Mouse (Mus musculus): ENCODE measurements around the gene Chrne. TPM values are rescaled to one million over a fixed set of nuclear protein-coding genes. Genes with fewer than 3 reads are reported as not detected.

The Chrne gene
- polyA plus RNA-seq, 1 experiment: 0.99 TPM

DNA sequence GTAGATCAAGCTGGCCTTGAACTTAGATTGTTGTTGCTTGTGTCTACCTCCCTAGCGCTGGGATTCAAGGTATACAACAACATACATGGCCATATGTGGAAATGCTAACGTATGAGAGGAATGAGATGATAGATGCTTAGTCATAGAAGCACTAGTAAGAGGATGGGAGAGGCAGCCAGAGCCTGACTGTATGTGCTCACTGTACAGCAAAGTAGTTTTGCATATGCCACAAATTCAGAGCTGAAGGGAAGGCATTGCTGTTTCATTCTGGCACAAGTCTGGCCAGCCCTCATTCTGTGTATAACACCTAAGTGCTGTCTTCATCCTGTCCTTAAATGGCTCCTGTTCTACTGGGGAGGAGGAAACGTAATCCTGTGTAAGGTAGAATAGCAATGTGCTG, 32.8 kb downstream of the Chrne start:
- H3K4me3 ChIP-seq (ENCODE audit: extremely low read depth, insufficient read depth, insufficient read length): no peak overlapping the region

GRCm38 (mm10) chr11:70585457-70585856, 33.6 kb downstream of the Chrne start:
- DNase-seq (ENCODE audit: low read depth in 1 of 2, low spot score in 2 of 2): no peak
- H3K4me1 ChIP-seq (ENCODE audit: control insufficient read depth, insufficient read depth, insufficient read length): peaks cover 5% of the 10 kb centered on the region; the same call in 1 of the 2 replicates
- WGBS: 69% methylated on average over 7 of the region's 7 CpGs
- H3K4me3 ChIP-seq (ENCODE audit: extremely low read depth, insufficient read depth, insufficient read length): no peak overlapping the region
- no peaks in the 10 kb centered on the region for H3K27me3 ChIP-seq (ENCODE audit: control insufficient read depth, insufficient read depth, low read length)
- H3K36me3 ChIP-seq (ENCODE audit: control insufficient read depth, insufficient read depth, low read length): no peaks in the 10 kb centered on the region
- H3K27ac ChIP-seq (ENCODE audit: insufficient read depth, low read length): 0 out of 2 replicates have a peak overlapping the region, but pooled peaks have one; percentile 10
- TF ChIP-seq POLR2A (IDR thresholded peaks at IDR 0.05; ENCODE audit: low read depth, low read length) (no peak), CTCF (IDR thresholded peaks at IDR 0.05; ENCODE audit: extremely low read depth, insufficient read depth, insufficient read length, insufficient replicate concordance) (no peak)

More for the DNA sequence above, 32.8 kb downstream of the Chrne start:
- WGBS: 80% methylated on average over 3 of the region's 3 CpGs
- Histone ChIP-seq H3K4me1 (ENCODE audit: control insufficient read depth, insufficient read depth, insufficient read length) (peaks cover 5% of the 10 kb centered on the region; the same call in 1 of the 2 replicates), H3K27ac (ENCODE audit: insufficient read depth, low read length) (0 out of 2 replicates have a peak overlapping the region, but pooled peaks have one; percentile 7), H3K36me3 (ENCODE audit: control insufficient read depth, insufficient read depth, low read length) (no peaks in the 10 kb centered on the region), H3K27me3 (ENCODE audit: control insufficient read depth, insufficient read depth, low read length) (no peaks in the 10 kb centered on the region)
- DNase-seq (ENCODE audit: low read depth in 1 of 2, low spot score in 2 of 2): no peak
- TF ChIP-seq POLR2A (IDR thresholded peaks at IDR 0.05; ENCODE audit: low read depth, low read length): no peak
- no peak for TF ChIP-seq CTCF (IDR thresholded peaks at IDR 0.05; ENCODE audit: extremely low read depth, insufficient read depth, insufficient read length, insufficient replicate concordance)

GRCm38 (mm10) chr11:70583775-70584174, 35.2 kb downstream of the Chrne start:
- Histone ChIP-seq H3K36me3 (ENCODE audit: control insufficient read depth, insufficient read depth, low read length) (no peaks in the 10 kb centered on the region), H3K27me3 (ENCODE audit: control insufficient read depth, insufficient read depth, low read length) (no peaks in the 10 kb centered on the region), H3K4me3 (ENCODE audit: extremely low read depth, insufficient read depth, insufficient read length) (no peak overlapping the region), H3K27ac (ENCODE audit: insufficient read depth, low read length) (no peak overlapping the region), H3K4me1 (ENCODE audit: control insufficient read depth, insufficient read depth, insufficient read length) (peaks cover 12% of the 10 kb centered on the region; the same call in 1 of the 2 replicates)
- WGBS: 93% methylated on average over 7 of the region's 7 CpGs
- no peak for DNase-seq (ENCODE audit: low read depth in 1 of 2, low spot score in 2 of 2)
- no peak for TF ChIP-seq POLR2A (IDR thresholded peaks at IDR 0.05; ENCODE audit: low read depth, low read length)
- TF ChIP-seq CTCF (IDR thresholded peaks at IDR 0.05; ENCODE audit: extremely low read depth, insufficient read depth, insufficient read length, insufficient replicate concordance): no peak

GRCm38 (mm10) chr11:70583022-70583714, 35.8 kb downstream of the Chrne start:
- H3K4me3 ChIP-seq (ENCODE audit: extremely low read depth, insufficient read depth, insufficient read length): no peak overlapping the region
- WGBS: 31% methylated on average over 6 of the region's 6 CpGs
- no peaks in the 10 kb centered on the region for H3K27me3 ChIP-seq (ENCODE audit: control insufficient read depth, insufficient read depth, low read length)
- DNase-seq (ENCODE audit: low read depth in 1 of 2, low spot score in 2 of 2): no peak
- no peaks in the 10 kb centered on the region for H3K36me3 ChIP-seq (ENCODE audit: control insufficient read depth, insufficient read depth, low read length)
- H3K27ac ChIP-seq (ENCODE audit: insufficient read depth, low read length): peak overlapping the region; percentile 1; the same call in 1 of the 2 replicates
- no peak for TF ChIP-seq CTCF (IDR thresholded peaks at IDR 0.05; ENCODE audit: extremely low read depth, insufficient read depth, insufficient read length, insufficient replicate concordance)
- TF ChIP-seq POLR2A (IDR thresholded peaks at IDR 0.05; ENCODE audit: low read depth, low read length): no peak
- peaks cover 12% of the 10 kb centered on the region; the same call in 1 of the 2 replicates for H3K4me1 ChIP-seq (ENCODE audit: control insufficient read depth, insufficient read depth, insufficient read length)

DNA sequence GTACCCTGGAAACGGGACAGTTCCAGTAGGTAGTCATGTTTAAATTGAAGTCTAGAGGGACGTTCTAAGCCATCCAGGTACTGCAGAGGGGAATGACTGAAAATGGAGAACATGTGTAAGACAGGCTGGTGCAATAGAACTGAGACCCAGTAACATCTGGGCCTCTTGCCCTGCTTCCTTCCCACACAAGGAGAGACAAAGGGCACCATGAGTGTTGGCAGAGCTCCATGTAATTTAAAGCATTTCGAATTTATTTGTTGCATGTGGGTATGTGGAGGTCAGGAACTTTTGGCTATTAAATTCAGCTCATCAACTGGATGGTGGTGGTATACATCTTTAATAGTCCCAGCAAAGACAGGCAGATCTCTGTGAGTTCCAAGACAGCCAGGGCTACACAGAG, 36.8 kb downstream of the Chrne start:
- TF ChIP-seq POLR2A (IDR thresholded peaks at IDR 0.05; ENCODE audit: low read depth, low read length) (no peak), CTCF (IDR thresholded peaks at IDR 0.05; ENCODE audit: extremely low read depth, insufficient read depth, insufficient read length, insufficient replicate concordance) (no peak)
- peaks cover 9% of the 10 kb centered on the region; the same call in 1 of the 2 replicates for H3K4me1 ChIP-seq (ENCODE audit: control insufficient read depth, insufficient read depth, insufficient read length)
- H3K36me3 ChIP-seq (ENCODE audit: control insufficient read depth, insufficient read depth, low read length): no peaks in the 10 kb centered on the region
- DNase-seq (ENCODE audit: low read depth in 1 of 2, low spot score in 2 of 2): no peak
- WGBS: 50% methylated on average over 3 of the region's 3 CpGs
- H3K27ac ChIP-seq (ENCODE audit: insufficient read depth, low read length): no peak overlapping the region
- H3K4me3 ChIP-seq (ENCODE audit: extremely low read depth, insufficient read depth, insufficient read length): no peak overlapping the region
- no peaks in the 10 kb centered on the region for H3K27me3 ChIP-seq (ENCODE audit: control insufficient read depth, insufficient read depth, low read length)

DNA sequence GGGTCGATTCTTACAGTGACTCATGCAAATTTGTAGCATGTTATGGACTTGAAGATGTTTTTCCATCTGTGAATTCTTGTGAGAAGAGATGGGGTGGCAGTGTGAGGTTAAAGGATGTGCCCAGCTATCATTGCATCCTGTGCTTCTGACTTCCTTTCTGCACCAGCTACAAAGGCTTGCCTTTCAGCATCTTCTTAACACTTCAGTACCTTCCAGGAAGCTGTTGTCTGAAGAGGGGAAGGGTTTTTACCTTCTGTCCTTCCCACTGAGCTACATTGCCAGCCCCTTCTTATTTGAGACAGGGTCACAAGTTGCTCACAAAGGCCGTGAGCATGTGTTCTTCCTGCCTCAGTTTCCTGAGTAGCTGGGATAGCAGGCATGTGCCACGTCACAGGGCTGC, 38.1 kb downstream of the Chrne start:
- DNase-seq (ENCODE audit: low read depth in 1 of 2, low spot score in 2 of 2): no peak
- no peak for TF ChIP-seq CTCF (IDR thresholded peaks at IDR 0.05; ENCODE audit: extremely low read depth, insufficient read depth, insufficient read length, insufficient replicate concordance)
- 24% methylated on average over 3 of the region's 3 CpGs for WGBS
- H3K36me3 ChIP-seq (ENCODE audit: control insufficient read depth, insufficient read depth, low read length): no peaks in the 10 kb centered on the region
- peak overlapping the region; percentile 60 for H3K27ac ChIP-seq (ENCODE audit: insufficient read depth, low read length)
- H3K27me3 ChIP-seq (ENCODE audit: control insufficient read depth, insufficient read depth, low read length): no peaks in the 10 kb centered on the region
- no peak overlapping the region for H3K4me3 ChIP-seq (ENCODE audit: extremely low read depth, insufficient read depth, insufficient read length)
- peaks cover 7% of the 10 kb centered on the region; the same call in 1 of the 2 replicates for H3K4me1 ChIP-seq (ENCODE audit: control insufficient read depth, insufficient read depth, insufficient read length)

DNA sequence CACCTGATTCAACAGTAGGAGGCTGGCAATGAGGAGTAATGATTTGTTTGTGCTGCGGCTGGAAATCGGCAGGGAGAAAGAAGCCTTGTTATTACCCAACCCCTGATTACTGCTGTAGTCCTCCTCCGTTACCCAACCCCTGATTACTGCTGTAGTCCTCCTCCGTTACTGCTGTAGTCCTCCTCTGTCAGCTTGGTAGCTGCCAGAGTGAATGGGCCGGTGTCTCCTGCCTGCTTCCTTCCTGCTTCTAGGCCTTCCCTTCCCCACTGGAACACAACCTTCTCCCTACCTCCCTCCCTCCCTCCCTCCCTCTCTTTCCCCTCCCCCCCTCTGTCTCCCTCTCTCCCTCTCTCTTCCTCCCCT, 38.7 kb downstream of the Chrne start:
- H3K36me3 ChIP-seq (ENCODE audit: control insufficient read depth, insufficient read depth, low read length): no peaks in the 10 kb centered on the region
- no peak for DNase-seq (ENCODE audit: low read depth in 1 of 2, low spot score in 2 of 2)
- TF ChIP-seq POLR2A (IDR thresholded peaks at IDR 0.05; ENCODE audit: low read depth, low read length) (no peak), CTCF (IDR thresholded peaks at IDR 0.05; ENCODE audit: extremely low read depth, insufficient read depth, insufficient read length, insufficient replicate concordance) (no peak)
- H3K27ac ChIP-seq (ENCODE audit: insufficient read depth, low read length): peak overlapping the region; percentile 46
- no peak overlapping the region for H3K4me3 ChIP-seq (ENCODE audit: extremely low read depth, insufficient read depth, insufficient read length)
- 43% methylated on average over 5 of the region's 5 CpGs for WGBS
- no peaks in the 10 kb centered on the region for H3K27me3 ChIP-seq (ENCODE audit: control insufficient read depth, insufficient read depth, low read length)
- H3K4me1 ChIP-seq (ENCODE audit: control insufficient read depth, insufficient read depth, insufficient read length): peaks cover 7% of the 10 kb centered on the region; the same call in 1 of the 2 replicates

Measured in spleen, adult 2 months (tissue).